Mouse (Mus musculus) kidney, adult 2 months (tissue): ENCODE measurements around the gene Gm43638. TPM values are rescaled to one million over a fixed set of nuclear protein-coding genes. Genes with fewer than 3 reads are reported as not detected.
"Not testable (repeated sequence)": the region's sequence is repeated elsewhere in the genome, so short reads cannot be mapped to it uniquely, and the experiment has no call there.

Source experiments
- DNase-seq: peaks from one replicate; pipeline ENCODE4 v3.0.0; 2021
- H3K27ac ChIP-seq: fragments of 200-500 bp; 2 replicates; pipeline ENCODE4 v1.5.1; 2012; ENCODE audit warnings: low read depth, low read length, control low read depth, inconsistent platforms; ENCODE audit not compliant: insufficient read depth
- H3K27me3 ChIP-seq: fragments of 200-500 bp; replicated peaks from 2 replicates; pipeline ENCODE4 v1.6.1; 2012; ENCODE audit warnings: mild to moderate bottlenecking, moderate library complexity, low read length, inconsistent platforms; ENCODE audit not compliant: control insufficient read depth, insufficient read depth
- H3K36me3 ChIP-seq: fragments of 200-500 bp; 2 replicates; pipeline ENCODE4 v1.6.1; 2012; ENCODE audit warnings: mild to moderate bottlenecking, moderate library complexity, low read length, inconsistent platforms; ENCODE audit not compliant: control insufficient read depth, insufficient read depth
- H3K4me1 ChIP-seq: fragments of 200-500 bp; 2 replicates; pipeline ENCODE4 v1.6.1; 2011; ENCODE audit warnings: low read length; ENCODE audit not compliant: control insufficient read depth, insufficient read depth
- H3K4me3 ChIP-seq: fragments of 200-500 bp; 2 replicates; pipeline ENCODE4 v1.5.1; 2011; ENCODE audit warnings: mild to moderate bottlenecking, low read depth, low read length, control low read depth; ENCODE audit not compliant: insufficient read depth
- CTCF ChIP-seq: fragments of 200-500 bp; conservative IDR thresholded peaks from 2 replicates; pipeline ENCODE4 v1.5.1; 2011; ENCODE audit warnings: low read depth, mild to moderate bottlenecking, control low read depth, low read length, moderate library complexity, mixed read lengths; ENCODE audit not compliant: insufficient read depth, insufficient read length
- POLR2A ChIP-seq: fragments of 200-500 bp; IDR thresholded peaks from one replicate; pipeline ENCODE4 v1.6.1; 2011; ENCODE audit warnings: low read depth, low read length, control low read depth
- WGBS: fragments of 180-500 bp; shearing (Covaris S2); methylation state at CpG from one replicate; pipeline ENCODE4 v1.1.7; 2018; 5-methylcytosine and 5-hydroxymethylcytosine counted together
- polyA plus RNA-seq: library from polyadenylated mRNA; depleted of rRNA; stranded (reverse); fragments of >200 nt; gene quantifications from 2 replicates; pipeline ENCODE4 v1.2.3, GENCODE M21; 2012

Gm43638 gene
- polyA plus RNA-seq, 1 experiment = not detected

GRCm38 (mm10) chr5:87498936-87499335, 12.3 kb upstream of the Gm43638 start:
- Histone ChIP-seq H3K27ac (no peak overlapping the region), H3K4me3 (no peak overlapping the region), H3K4me1 (peaks cover 3% of the 10 kb centered on the region; the same call in 1 of the 2 replicates), H3K27me3 (no peaks in the 10 kb centered on the region), H3K36me3 (no peaks in the 10 kb centered on the region)
- TF ChIP-seq POLR2A (no peak), CTCF (no peak)
- DNase-seq = peak; percentile 40

- no peak within 1 kb of the TSS for H3K4me3 ChIP-seq
- H3K36me3 ChIP-seq = no peaks in the 10 kb centered on the region
- 87% methylated on average over 1 of the region's 1 CpGs for WGBS
- no peaks in the 10 kb centered on the region for H3K4me1 ChIP-seq
- no peak within 1 kb of the TSS for H3K27ac ChIP-seq
- TF ChIP-seq POLR2A (no peak), CTCF (no peak)
- no peaks in the 10 kb centered on the region for H3K27me3 ChIP-seq
- DNase-seq = no peak
Measured at GRCm38 (mm10) chr5:87490771-87491170, 4.2 kb upstream of the Gm43638 start, which contains the start of gene Ugt2a1. TSS of gene Ugt2a1 (minus strand) at chr5:87490871.

- DNase-seq = no peak
- TF ChIP-seq CTCF = no peak
- no peak for TF ChIP-seq POLR2A
- Histone ChIP-seq H3K27ac (no peak within 1 kb of the TSS), H3K4me3 (no peak within 1 kb of the TSS), H3K36me3 (no peaks in the 10 kb centered on the region), H3K4me1 (no peaks in the 10 kb centered on the region), H3K27me3 (no peaks in the 10 kb centered on the region)
- 79% methylated on average over 5 of the region's 5 CpGs for WGBS
Measured at GRCm38 (mm10) chr5:87482160-87482559, 4.4 kb downstream of the Gm43638 start, which contains the start of gene Ugt2a2. TSS of gene Ugt2a2 (minus strand) at chr5:87482260.

GRCm38 (mm10) chr5:87458810-87459209, 27.8 kb downstream of the Gm43638 start:
- Histone ChIP-seq H3K4me1 (peaks cover 2% of the 10 kb centered on the region; the same call in 1 of the 2 replicates), H3K36me3 (no peaks in the 10 kb centered on the region), H3K27me3 (no peaks in the 10 kb centered on the region), H3K4me3 (no peak overlapping the region), H3K27ac (no peak overlapping the region)
- no peak for TF ChIP-seq CTCF
- TF ChIP-seq POLR2A = no peak
- DNase-seq = no peak
- 43% methylated on average over 1 of the region's 1 CpGs for WGBS

GRCm38 (mm10) chr5:87457701-87458100, 28.9 kb downstream of the Gm43638 start:
- no peak for DNase-seq
- Histone ChIP-seq H3K36me3 (no peaks in the 10 kb centered on the region), H3K27me3 (no peaks in the 10 kb centered on the region), H3K4me3 (no peak overlapping the region), H3K4me1 (peaks cover 2% of the 10 kb centered on the region; the same call in 1 of the 2 replicates), H3K27ac (no peak overlapping the region)
- TF ChIP-seq CTCF (no peak), POLR2A (no peak)

GRCm38 (mm10) chr5:87456216-87456850, 30.3 kb downstream of the Gm43638 start:
- TF ChIP-seq CTCF = no peak
- TF ChIP-seq POLR2A = no peak
- H3K4me1 ChIP-seq = peaks cover 2% of the 10 kb centered on the region; the same call in 1 of the 2 replicates
- H3K4me3 ChIP-seq = no peak overlapping the region
- H3K27me3 ChIP-seq = no peaks in the 10 kb centered on the region
- 40% methylated on average over 3 of the region's 3 CpGs for WGBS
- no peaks in the 10 kb centered on the region for H3K36me3 ChIP-seq
- peak overlapping the region; percentile 90 for H3K27ac ChIP-seq
- peak; percentile 79 for DNase-seq

- Histone ChIP-seq H3K27ac (no peak overlapping the region), H3K4me1 (peaks cover 2% of the 10 kb centered on the region; the same call in 1 of the 2 replicates)
Measured at GRCm38 (mm10) chr5:87455519-87455918, 31.1 kb downstream of the Gm43638 start.

GRCm38 (mm10) chr5:87452514-87452913, 34.1 kb downstream of the Gm43638 start:
- not testable (repeated sequence) for H3K27me3 ChIP-seq, H3K36me3 ChIP-seq, H3K4me1 ChIP-seq, H3K27ac ChIP-seq, H3K4me3 ChIP-seq
- WGBS = 84% methylated on average over 3 of the region's 5 CpGs
- peak; percentile 12 for DNase-seq

More at GRCm38 (mm10) chr5:87455519-87455918, 31.1 kb downstream of the Gm43638 start:
- no peak for TF ChIP-seq POLR2A
- TF ChIP-seq CTCF = no peak
- H3K4me3 ChIP-seq = no peak overlapping the region
- no peaks in the 10 kb centered on the region for H3K27me3 ChIP-seq
- no peak for DNase-seq
- no peaks in the 10 kb centered on the region for H3K36me3 ChIP-seq
